7 mouse cellular contexts compared by ENCODE assay signal in genomic region chrX:142305010-142305868, GRCm38 (mm10). TPM values are rescaled to one million over a fixed set of nuclear protein-coding genes. Genes with fewer than 3 reads are reported as not detected.
DNase-seq lines count a peak whose midpoint lies in the region; ATAC-seq lines count a peak whose summit lies in the region.

No protein-coding gene starts in this region.

- no peaks in the 10 kb centered on the region for H3K4me1 ChIP-seq in lung, embryonic 16.5 days (replicated peaks; ENCODE audit: control insufficient read depth, insufficient read depth, low read length)
- H3K4me1 ChIP-seq in embryonic facial prominence, embryonic 14.5 days (ENCODE audit: control insufficient read depth, insufficient read depth, low read length) = no peaks in the 10 kb centered on the region; the same call in 1 of the 2 replicates
- no peaks in the 10 kb centered on the region; the same call in 1 of the 2 replicates for H3K4me1 ChIP-seq in intestine, embryonic 14.5 days (replicated peaks; ENCODE audit: control insufficient read depth, insufficient read depth, low read length)
- 0 out of 2 replicates have a peak, but pooled peaks cover 2% of the 10 kb centered on the region for H3K4me1 ChIP-seq in midbrain, embryonic 14.5 days (ENCODE audit: control insufficient read depth, insufficient read depth, low read length)

- 35% methylated on average over 35 of the region's 35 CpGs for WGBS in lung, embryonic 16.5 days
- 29% methylated on average over 28 of the region's 35 CpGs for WGBS in embryonic facial prominence, embryonic 14.5 days
- 39% methylated on average over 34 of the region's 35 CpGs for WGBS in intestine, embryonic 14.5 days
- WGBS in midbrain, embryonic 14.5 days = 34% methylated on average over 35 of the region's 35 CpGs

- no peak overlapping the region for H3K27ac ChIP-seq in lung, embryonic 16.5 days (ENCODE audit: low read length)
- no peak overlapping the region for H3K27ac ChIP-seq in embryonic facial prominence, embryonic 14.5 days (replicated peaks; ENCODE audit: low read depth, low read length)
- H3K27ac ChIP-seq in intestine, embryonic 14.5 days (ENCODE audit: low read depth) = no peak overlapping the region
- H3K27ac ChIP-seq in midbrain, embryonic 14.5 days (replicated peaks; ENCODE audit: low read depth, low read length) = no peak overlapping the region

- DNase-seq in lung, postnatal 4 days = no peak
- DNase-seq in embryonic facial prominence, embryonic 14.5 days (ENCODE audit: low spot score) = peak; percentile 36
- peak; percentile 54 for DNase-seq in intestine, embryonic 14.5 days (ENCODE audit: low spot score)
- peak; percentile 60 for DNase-seq in midbrain, embryonic 14.5 days
- DNase-seq in spleen, adult 18-20 months = no peak

- peak overlapping the region; percentile 37 for H3K4me3 ChIP-seq in lung, embryonic 16.5 days (ENCODE audit: low read length)
- peak overlapping the region; percentile 29 for H3K4me3 ChIP-seq in embryonic facial prominence, embryonic 14.5 days (ENCODE audit: low read depth, low read length)
- peak overlapping the region; percentile 25 for H3K4me3 ChIP-seq in intestine, embryonic 14.5 days (ENCODE audit: low read depth, low read length)
- peak overlapping the region; percentile 18 for H3K4me3 ChIP-seq in midbrain, embryonic 14.5 days (replicated peaks; ENCODE audit: low read depth, low read length)

- H3K9ac ChIP-seq in lung, embryonic 16.5 days (ENCODE audit: low read length) = peak overlapping the region; percentile 43
- peak overlapping the region; percentile 54 for H3K9ac ChIP-seq in embryonic facial prominence, embryonic 14.5 days (ENCODE audit: low read depth, low read length)
- H3K9ac ChIP-seq in intestine, embryonic 14.5 days (ENCODE audit: low read length) = 0 out of 2 replicates have a peak overlapping the region, but pooled peaks have one; percentile 7
- H3K9ac ChIP-seq in midbrain, embryonic 14.5 days (replicated peaks; ENCODE audit: low read length) = no peak overlapping the region

- peak overlapping the region; percentile 55 for H3K4me2 ChIP-seq in lung, embryonic 16.5 days (ENCODE audit: low read depth, low read length)
- peak overlapping the region; percentile 52 for H3K4me2 ChIP-seq in embryonic facial prominence, embryonic 14.5 days (ENCODE audit: low read depth, low read length)
- H3K4me2 ChIP-seq in intestine, embryonic 14.5 days (ENCODE audit: low read length) = peak overlapping the region; percentile 50
- H3K4me2 ChIP-seq in midbrain, embryonic 14.5 days (ENCODE audit: low read length) = peak overlapping the region; percentile 49

- no peaks in the 10 kb centered on the region for H3K36me3 ChIP-seq in lung, embryonic 16.5 days (ENCODE audit: control insufficient read depth, insufficient read depth, low read length)
- no peaks in the 10 kb centered on the region for H3K36me3 ChIP-seq in embryonic facial prominence, embryonic 14.5 days (ENCODE audit: control insufficient read depth, insufficient read depth, low read length)
- H3K36me3 ChIP-seq in intestine, embryonic 14.5 days (ENCODE audit: control insufficient read depth, insufficient read depth, low read length) = no peaks in the 10 kb centered on the region
- no peaks in the 10 kb centered on the region for H3K36me3 ChIP-seq in midbrain, embryonic 14.5 days (ENCODE audit: control insufficient read depth, insufficient read depth, low read length)

- peaks cover 10% of the 10 kb centered on the region for H3K27me3 ChIP-seq in lung, embryonic 16.5 days (ENCODE audit: control insufficient read depth, insufficient read depth, low read depth, low read length)
- H3K27me3 ChIP-seq in embryonic facial prominence, embryonic 14.5 days (replicated peaks; ENCODE audit: control insufficient read depth, insufficient read depth, low read length) = peaks cover 41% of the 10 kb centered on the region
- H3K27me3 ChIP-seq in intestine, embryonic 14.5 days (replicated peaks; ENCODE audit: control insufficient read depth, insufficient read depth, low read length) = peaks cover 9% of the 10 kb centered on the region
- H3K27me3 ChIP-seq in midbrain, embryonic 14.5 days (ENCODE audit: control insufficient read depth, insufficient read depth, low read length) = peaks cover 4% of the 10 kb centered on the region; the same call in 1 of the 2 replicates

- H3K9me3 ChIP-seq in lung, embryonic 16.5 days (ENCODE audit: control insufficient read depth, low read length) = no peaks in the 10 kb centered on the region
- H3K9me3 ChIP-seq in embryonic facial prominence, embryonic 14.5 days (ENCODE audit: control insufficient read depth, low read length) = no peaks in the 10 kb centered on the region
- H3K9me3 ChIP-seq in intestine, embryonic 14.5 days (ENCODE audit: control insufficient read depth, low read length) = no peaks in the 10 kb centered on the region
- no peaks in the 10 kb centered on the region for H3K9me3 ChIP-seq in midbrain, embryonic 14.5 days (ENCODE audit: control insufficient read depth, low read length)

- ATAC-seq in lung, embryonic 16.5 days (ENCODE audit: low read depth) = peak; percentile 57
- peak; percentile 31; the same call in 1 of the 2 replicates for ATAC-seq in embryonic facial prominence, embryonic 14.5 days (ENCODE audit: low read depth)
- ATAC-seq in intestine, embryonic 14.5 days (replicated peaks; ENCODE audit: low FRiP score, low TSS enrichment, low read depth) = peak; percentile 57
- ATAC-seq in midbrain, embryonic 14.5 days (ENCODE audit: low FRiP score, low TSS enrichment) = peak; percentile 49
- no peak for ATAC-seq in megakaryocyte progenitor cell, adult 5-6 weeks (replicated peaks; ENCODE audit: poor library complexity)

RNA-seq across cellular contexts. Expression of gene Kcne1l, which starts 0.9 kb away (rescaled TPM):
- polyA plus RNA-seq in lung, embryonic 16.5 days (2015; fragmentation: Nextera tagmentation; extraction: Ambion mirVana) = 28.9 and 30.1 TPM in 2 replicates
- polyA plus RNA-seq in embryonic facial prominence, embryonic 14.5 days (2014; fragmentation: Nextera tagmentation; extraction: Ambion mirVana) = 46.8 and 54.3 TPM in 2 replicates
- polyA plus RNA-seq in intestine, embryonic 14.5 days (2014; fragmentation: Nextera tagmentation; extraction: Ambion mirVana) = 47.4 and 56.4 TPM in 2 replicates
- 23.9 and 26.6 TPM in 2 replicates for polyA plus RNA-seq in midbrain, embryonic 14.5 days (2014; fragmentation: Nextera tagmentation; extraction: Ambion mirVana)
- total RNA-seq in megakaryocyte progenitor cell, adult 5-6 weeks (2015) = not detected in 2 replicates
- not detected in 2 replicates for total RNA-seq in megakaryocyte progenitor cell, adult 5-6 weeks (2017)

Comparison
In these comparisons a context has a peak if more than half of its experiments do, and no peak if none do; other contexts are left out.
1. DNase-seq: peak in embryonic facial prominence, embryonic 14.5 days (single experiment), intestine, embryonic 14.5 days (single experiment) and midbrain, embryonic 14.5 days (single experiment); none in lung, postnatal 4 days (0 of 2) and spleen, adult 18-20 months (0 of 2).
2. Peak in every context shown above with its lines, with median percentiles within 50 percentile points of each other: H3K4me2 ChIP-seq and H3K4me3 ChIP-seq.